Mouse (Mus musculus) neural tube, embryonic 15.5 days (tissue): ENCODE measurements around the gene Hrh3. TPM values are rescaled to one million over a fixed set of nuclear protein-coding genes. Genes with fewer than 3 reads are reported as not detected.
A peak's percentile ranks its signal among the peaks of the same experiment; 100 is the strongest.

Experiments used
- ATAC-seq: fragments of 200-750 bp; cut with Nextera tagmentation; 2 replicates; pipeline ENCODE4 v1.8.0; 2017; ENCODE audit warnings: mild to moderate bottlenecking, moderate TSS enrichment, moderate library complexity; ENCODE audit not compliant: low FRiP score
- H3K27ac ChIP-seq: fragments of 300-500 bp; sonication (generic); replicated peaks from 2 replicates; pipeline ENCODE4 v1.5.1; 2015; ENCODE audit warnings: mild to moderate bottlenecking, inconsistent platforms
- H3K27me3 ChIP-seq: fragments of 300-500 bp; sonication (generic); replicated peaks from 2 replicates; pipeline ENCODE4 v1.6.1; 2015; ENCODE audit warnings: inconsistent platforms
- H3K36me3 ChIP-seq: fragments of 300-500 bp; sonication (generic); 2 replicates; pipeline ENCODE4 v1.6.1; 2015; ENCODE audit warnings: inconsistent platforms
- H3K4me1 ChIP-seq: fragments of 300-500 bp; sonication (generic); 2 replicates; pipeline ENCODE4 v1.6.1; 2015; ENCODE audit warnings: inconsistent platforms
- H3K4me2 ChIP-seq: fragments of 300-500 bp; sonication (generic); 2 replicates; pipeline ENCODE4 v1.6.1; 2015; ENCODE audit warnings: inconsistent platforms, mild to moderate bottlenecking, moderate library complexity
- H3K4me3 ChIP-seq: fragments of 300-500 bp; sonication (generic); replicated peaks from 2 replicates; pipeline ENCODE4 v1.5.1; 2015; ENCODE audit warnings: mild to moderate bottlenecking, inconsistent platforms
- H3K9ac ChIP-seq: fragments of 300-500 bp; sonication (generic); replicated peaks from 2 replicates; pipeline ENCODE4 v1.6.1; 2015; ENCODE audit warnings: mild to moderate bottlenecking, inconsistent platforms
- H3K9me3 ChIP-seq: fragments of 300-500 bp; sonication (generic); replicated peaks from 2 replicates; pipeline ENCODE4 v1.6.1; 2016; ENCODE audit warnings: inconsistent platforms
- WGBS: fragments of 180-500 bp; shearing (Covaris S2); methylation state at CpG from one replicate; pipeline ENCODE4 v1.1.7; 2015; ENCODE audit warnings: mixed read lengths; 5-methylcytosine and 5-hydroxymethylcytosine counted together
- polyA plus RNA-seq: library from polyadenylated mRNA; unstranded; fragments of >200 nt; fragmentation: Nextera tagmentation; extraction: Ambion mirVana; gene quantifications from 2 replicates; pipeline ENCODE4 v1.2.1, GENCODE M21; 2015

Gene Hrh3
- polyA plus RNA-seq, 1 experiment from 2014 or later, result 1.9 TPM

DNA sequence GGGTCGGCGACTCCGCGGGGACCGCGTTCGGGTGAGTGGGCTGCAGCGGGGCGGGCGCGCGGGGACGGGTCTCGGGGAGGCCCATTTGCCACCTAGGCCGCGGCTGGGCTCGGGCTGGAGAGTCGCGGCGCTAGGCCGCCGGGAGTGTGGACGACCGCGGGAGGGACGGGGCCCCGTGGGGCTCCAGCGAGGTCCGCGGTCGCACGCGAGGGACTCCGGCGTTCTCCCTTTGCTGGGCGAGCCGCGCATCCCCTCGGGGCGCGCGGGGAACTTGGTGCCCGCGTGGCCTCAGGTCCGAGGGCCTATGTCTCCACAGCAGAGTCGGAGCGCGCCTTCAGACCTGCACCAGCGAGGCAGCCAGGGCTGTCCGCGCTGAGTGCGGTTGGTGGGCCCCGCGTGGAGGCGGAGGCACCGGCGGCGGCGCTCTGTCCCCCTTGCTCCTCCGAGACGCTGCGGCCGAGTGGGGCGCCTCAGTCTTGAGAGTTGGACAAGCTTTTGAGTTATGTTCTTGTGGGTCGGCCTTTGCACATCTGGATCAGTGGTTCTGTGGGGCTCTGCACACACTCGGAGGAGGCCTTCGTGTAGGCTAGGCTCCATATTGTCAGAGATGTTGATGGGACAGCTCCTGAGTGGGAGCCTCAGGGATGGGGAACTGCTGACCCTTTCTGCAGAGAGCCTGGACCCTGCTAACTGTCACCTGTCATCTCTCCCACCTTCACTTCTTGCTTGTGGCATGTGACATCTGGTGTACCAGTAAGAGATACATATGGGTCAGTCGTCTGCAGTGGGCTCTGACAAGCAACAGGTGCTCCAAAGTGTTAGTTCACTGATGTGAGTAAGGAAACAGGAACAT is 15.4 kb upstream of the Hrh3 start:
- Histone ChIP-seq H3K9ac (peak overlapping the region; percentile 76), H3K27me3 (no peaks in the 10 kb centered on the region), H3K36me3 (peaks cover 11% of the 10 kb centered on the region; the same call in 1 of the 2 replicates), H3K4me1 (peaks cover 46% of the 10 kb centered on the region), H3K4me3 (peak overlapping the region; percentile 96), H3K9me3 (no peaks in the 10 kb centered on the region), H3K27ac (peak overlapping the region; percentile 83), H3K4me2 (peak overlapping the region; percentile 95)
- WGBS, result under 1% methylated on average over 56 of the region's 68 CpGs
- peak; percentile 55 for ATAC-seq

DNA sequence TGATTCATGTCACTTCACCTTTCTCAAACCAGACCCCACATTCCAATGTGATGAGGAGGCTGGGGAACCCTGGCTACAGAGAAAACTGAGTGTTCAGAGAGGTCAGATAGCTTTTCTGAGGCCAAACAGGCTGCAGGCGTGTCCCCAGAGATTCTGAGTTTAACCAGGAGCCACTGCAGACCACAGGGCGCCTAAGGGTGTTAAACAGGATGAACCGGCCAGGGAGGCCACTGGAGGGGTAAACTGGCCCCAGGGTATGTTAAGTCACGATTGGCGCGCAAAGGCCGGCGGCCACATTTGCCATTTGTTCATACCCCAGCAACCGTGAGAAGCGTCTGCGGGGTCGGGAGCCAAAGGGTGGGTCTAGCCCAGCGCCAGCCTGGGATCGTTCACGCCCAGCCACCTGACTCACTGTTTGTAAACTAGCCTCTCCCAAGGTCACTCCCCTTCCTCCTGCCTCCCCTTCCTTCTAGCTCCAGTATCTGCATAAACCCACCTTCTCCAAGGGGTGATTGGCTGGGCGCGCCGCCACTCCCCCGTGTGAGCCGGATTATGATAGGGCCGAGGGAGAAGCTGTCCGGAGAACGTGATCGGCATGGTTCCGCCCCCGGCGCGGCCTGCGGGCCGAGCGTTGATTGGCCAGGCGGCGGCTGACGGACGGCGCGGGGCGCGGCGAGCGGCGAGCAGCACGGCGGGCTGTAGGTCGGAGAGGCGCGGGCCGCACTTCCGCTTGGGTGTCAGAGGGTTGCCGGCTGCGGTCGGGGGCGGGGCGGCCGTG is 14.6 kb upstream of the Hrh3 start, which contains the start of gene Osbpl2:
TSS of gene Osbpl2 (plus strand) at position 646 of the 778 bp plus-strand sequence.
- Histone ChIP-seq H3K27ac (peak within 1 kb of the TSS; percentile 83), H3K36me3 (peaks cover 10% of the 10 kb centered on the region; the same call in 1 of the 2 replicates), H3K9ac (peak within 1 kb of the TSS; percentile 76), H3K4me2 (peak within 1 kb of the TSS; percentile 95), H3K27me3 (no peaks in the 10 kb centered on the region), H3K4me3 (peak within 1 kb of the TSS; percentile 96), H3K9me3 (no peaks in the 10 kb centered on the region), H3K4me1 (peaks cover 54% of the 10 kb centered on the region)
- ATAC-seq, result peak; percentile 98
- WGBS, result 1% methylated on average over 53 of the region's 55 CpGs

DNA sequence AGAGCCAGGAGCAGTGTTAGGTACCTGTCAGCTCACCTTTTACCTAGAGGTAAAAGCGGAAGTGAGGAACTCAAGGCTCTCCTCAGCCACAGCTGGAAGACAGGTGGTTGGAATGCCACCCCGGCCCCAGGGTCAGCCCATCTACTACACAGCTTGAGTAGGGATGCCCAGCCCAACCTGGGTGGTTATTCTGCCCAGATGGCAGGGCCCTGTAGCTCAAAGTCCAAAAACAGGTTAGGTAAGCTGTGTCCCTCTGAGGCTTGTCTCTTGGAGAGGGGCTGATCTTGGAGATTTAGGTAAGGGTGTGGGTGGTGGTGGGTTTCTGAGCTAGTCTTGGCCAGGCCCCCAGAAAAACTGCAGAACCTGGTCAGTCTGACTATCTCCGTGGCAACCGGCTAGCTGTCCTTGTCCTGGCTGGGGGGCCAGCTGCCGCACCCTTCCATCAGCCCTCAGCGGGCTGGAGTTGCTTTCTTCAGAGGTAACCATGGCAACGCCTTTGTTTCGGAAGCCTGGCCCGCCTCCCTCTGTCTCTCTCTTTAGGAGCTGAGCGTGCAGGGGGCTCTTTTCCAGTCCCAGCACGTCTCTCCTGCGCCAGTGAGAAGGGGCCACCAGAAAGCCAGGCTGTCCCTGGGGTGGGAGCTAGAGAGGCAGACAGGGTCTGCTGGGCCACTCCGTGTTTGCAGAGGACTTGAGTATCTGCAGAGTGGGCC is 13.4 kb upstream of the Hrh3 start:
- H3K9me3 ChIP-seq, result no peaks in the 10 kb centered on the region
- H3K27ac ChIP-seq, result peak overlapping the region; percentile 83
- H3K4me2 ChIP-seq, result peak overlapping the region; percentile 95
- peaks cover 54% of the 10 kb centered on the region for H3K4me1 ChIP-seq
- H3K9ac ChIP-seq, result no peak overlapping the region
- no peaks in the 10 kb centered on the region for H3K27me3 ChIP-seq
- no peak; the same call in 1 of the 2 replicates for ATAC-seq
- no peak overlapping the region for H3K4me3 ChIP-seq
- no peaks in the 10 kb centered on the region for H3K36me3 ChIP-seq
- WGBS, result 8% methylated on average over 13 of the region's 13 CpGs

DNA sequence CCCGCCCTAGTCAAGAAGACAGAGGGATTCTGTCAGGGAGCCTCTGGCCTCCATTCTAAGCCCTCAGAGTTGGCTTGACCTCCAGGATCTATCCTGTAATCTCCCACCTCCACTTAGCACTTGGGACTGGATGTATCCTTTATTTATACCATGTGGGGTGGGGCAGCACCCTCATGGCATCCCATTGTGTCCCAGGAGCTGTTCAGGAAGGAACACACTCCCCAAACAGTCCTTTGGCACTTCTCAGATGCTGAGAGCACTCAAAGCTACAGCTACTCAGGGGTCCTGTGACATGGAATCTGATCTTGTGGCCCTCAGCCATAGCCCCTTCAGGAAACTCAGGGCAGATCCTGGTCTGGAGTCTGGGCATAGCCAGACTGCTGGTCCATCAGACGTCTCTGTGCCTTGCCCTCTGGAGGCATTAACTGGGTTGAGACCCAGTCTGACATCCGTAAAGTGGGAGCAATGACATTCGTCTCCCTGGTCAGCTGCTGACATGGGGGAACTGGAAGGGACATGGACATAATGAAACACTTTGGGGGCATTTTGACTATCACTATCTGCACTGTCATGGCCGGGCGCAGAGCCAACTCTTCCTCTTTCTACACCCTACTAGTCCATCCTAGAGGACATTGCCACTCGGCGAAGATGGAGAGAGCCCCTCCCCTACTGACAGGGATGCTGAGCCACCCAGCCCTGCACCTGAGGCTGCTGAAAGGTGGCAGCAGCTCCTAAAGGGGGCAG is 12.6 kb upstream of the Hrh3 start:
- no peak overlapping the region for H3K9ac ChIP-seq
- H3K9me3 ChIP-seq, result no peaks in the 10 kb centered on the region
- no peaks in the 10 kb centered on the region for H3K27me3 ChIP-seq
- H3K27ac ChIP-seq, result no peak overlapping the region
- H3K36me3 ChIP-seq, result no peaks in the 10 kb centered on the region
- H3K4me2 ChIP-seq, result no peak overlapping the region
- H3K4me1 ChIP-seq, result peaks cover 54% of the 10 kb centered on the region
- ATAC-seq, result no peak
- H3K4me3 ChIP-seq, result no peak overlapping the region
- WGBS, result 70% methylated on average over 8 of the region's 8 CpGs

DNA sequence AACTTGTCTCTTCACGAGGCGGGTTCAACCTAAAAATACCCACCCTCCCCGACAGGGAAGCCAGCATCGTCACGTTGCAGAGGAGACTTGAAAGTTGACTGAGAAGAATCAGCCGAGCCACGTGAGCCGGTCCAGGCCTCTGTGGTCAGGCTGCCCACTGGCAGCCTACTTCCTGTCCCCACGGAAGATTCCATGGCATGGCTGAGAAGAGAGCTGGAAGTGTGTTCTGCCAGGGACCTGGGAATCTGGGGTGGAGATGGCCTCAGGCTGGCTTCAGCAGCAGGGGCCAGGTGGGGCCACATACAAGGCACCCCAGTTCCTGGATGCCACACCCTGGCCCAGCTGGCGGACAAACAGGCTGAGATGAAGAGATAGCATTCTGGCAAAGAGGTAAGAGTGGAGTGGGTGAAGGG is 11.8 kb upstream of the Hrh3 start:
- 77% methylated on average over 10 of the region's 10 CpGs for WGBS
- H3K9me3 ChIP-seq, result no peaks in the 10 kb centered on the region
- no peak overlapping the region for H3K27ac ChIP-seq
- H3K27me3 ChIP-seq, result no peaks in the 10 kb centered on the region
- ATAC-seq, result no peak
- peaks cover 54% of the 10 kb centered on the region for H3K4me1 ChIP-seq
- no peaks in the 10 kb centered on the region for H3K36me3 ChIP-seq
- H3K9ac ChIP-seq, result no peak overlapping the region
- no peak overlapping the region for H3K4me2 ChIP-seq
- no peak overlapping the region for H3K4me3 ChIP-seq

DNA sequence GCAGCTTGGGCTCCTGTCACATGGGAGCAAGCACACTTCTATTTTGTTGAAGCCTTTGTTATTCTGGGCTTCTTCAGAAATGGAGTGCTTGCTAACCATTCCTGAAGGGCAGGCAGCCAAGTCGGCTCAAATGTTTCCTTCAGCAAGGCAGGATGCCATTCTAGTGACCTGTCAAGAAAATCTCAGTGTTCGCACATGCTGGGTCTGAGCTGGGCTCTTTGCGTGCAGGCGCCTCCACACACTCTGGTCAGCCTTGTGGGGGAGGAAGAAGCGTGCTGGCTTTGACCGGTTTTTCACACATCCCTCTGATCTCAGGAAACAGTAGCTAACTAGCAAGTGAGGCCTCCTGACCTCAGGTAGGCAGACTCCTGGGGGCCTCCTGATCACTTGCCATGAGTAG is 11.0 kb upstream of the Hrh3 start:
- 44% methylated on average over 6 of the region's 6 CpGs for WGBS
- H3K27ac ChIP-seq, result 0 out of 2 replicates have a peak overlapping the region, but pooled peaks have one; percentile 25
- no peaks in the 10 kb centered on the region for H3K36me3 ChIP-seq
- no peak for ATAC-seq
- no peak overlapping the region for H3K4me3 ChIP-seq
- peaks cover 52% of the 10 kb centered on the region for H3K4me1 ChIP-seq
- no peaks in the 10 kb centered on the region for H3K27me3 ChIP-seq
- H3K9ac ChIP-seq, result no peak overlapping the region
- no peak overlapping the region for H3K4me2 ChIP-seq
- no peaks in the 10 kb centered on the region for H3K9me3 ChIP-seq

DNA sequence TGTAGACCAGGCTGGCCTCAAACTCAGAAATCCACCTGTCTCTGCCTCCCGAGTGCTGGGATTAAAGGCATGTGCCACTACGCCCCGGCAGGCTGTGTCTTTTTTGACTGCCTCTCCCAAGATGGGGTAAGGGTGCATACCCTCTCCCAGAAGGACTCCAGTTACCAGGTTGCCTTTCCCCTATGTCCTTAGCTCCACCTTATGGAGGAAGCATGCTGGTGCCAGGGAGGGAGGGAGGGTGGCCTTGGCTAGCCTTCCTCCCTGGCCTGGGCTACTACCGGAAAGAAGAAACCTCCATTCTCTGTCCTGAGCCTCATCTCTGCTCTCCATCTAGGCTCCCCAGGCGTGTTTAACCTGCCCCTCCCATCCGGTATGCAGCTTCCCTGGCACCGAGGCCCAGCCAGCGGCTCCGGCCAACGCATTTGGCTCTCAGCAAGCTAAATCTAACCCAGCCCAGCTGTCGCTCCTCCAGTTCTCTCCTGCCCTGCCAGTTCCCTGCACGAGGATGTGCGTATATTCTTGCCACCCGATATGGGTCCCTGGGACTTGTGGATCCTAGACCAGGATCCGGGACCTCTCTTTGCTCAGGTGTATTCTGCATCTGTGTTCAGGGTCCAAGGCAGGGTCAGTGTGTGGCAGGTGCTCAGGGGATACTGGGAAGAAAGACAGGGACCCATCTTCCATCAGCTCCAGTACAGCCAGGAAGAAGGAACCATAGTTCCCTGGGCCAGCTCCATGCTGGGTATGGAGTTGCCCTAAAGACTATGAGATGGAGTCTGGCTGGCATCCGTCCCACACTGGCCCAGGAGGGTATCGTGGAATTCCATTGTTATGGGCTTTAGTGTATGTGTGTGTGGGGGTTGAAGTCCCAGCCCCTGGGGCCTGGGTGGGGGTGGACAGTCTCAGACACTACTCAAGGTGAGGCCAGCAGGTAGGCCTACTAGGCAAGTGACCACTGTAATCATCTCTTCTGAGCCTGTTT is 9.9 kb upstream of the Hrh3 start:
- 0 out of 2 replicates have a peak overlapping the region, but pooled peaks have one; percentile 7 for H3K9ac ChIP-seq
- no peaks in the 10 kb centered on the region for H3K27me3 ChIP-seq
- H3K36me3 ChIP-seq, result no peaks in the 10 kb centered on the region
- WGBS, result 56% methylated on average over 17 of the region's 17 CpGs
- H3K4me2 ChIP-seq, result no peak overlapping the region
- no peak overlapping the region for H3K4me3 ChIP-seq
- ATAC-seq, result no peak
- 0 out of 2 replicates have a peak overlapping the region, but pooled peaks have one; percentile 11 for H3K27ac ChIP-seq
- H3K4me1 ChIP-seq, result peaks cover 46% of the 10 kb centered on the region
- no peaks in the 10 kb centered on the region for H3K9me3 ChIP-seq

DNA sequence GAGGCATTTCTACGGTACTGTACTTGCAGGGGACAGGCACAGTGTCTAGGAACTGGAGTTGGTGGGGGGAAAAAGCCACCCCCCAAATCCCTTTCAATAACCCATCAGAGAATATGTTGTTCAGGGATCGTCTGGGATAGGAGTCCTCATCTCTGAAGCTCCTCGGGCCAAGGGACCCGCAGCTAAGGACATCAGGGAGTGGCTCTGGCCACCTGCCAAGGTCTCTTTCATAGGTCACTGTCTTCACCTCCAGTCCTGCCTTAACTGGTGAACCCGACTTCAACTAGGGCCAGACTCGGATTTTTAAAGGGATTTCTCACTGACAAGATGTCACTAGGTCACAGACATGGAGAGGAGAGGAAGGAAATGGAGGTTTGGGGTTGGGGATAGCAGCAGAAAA is 4.0 kb upstream of the Hrh3 start:
- Histone ChIP-seq H3K36me3 (no peaks in the 10 kb centered on the region), H3K4me2 (no peak overlapping the region), H3K4me3 (no peak overlapping the region), H3K4me1 (peaks cover 18% of the 10 kb centered on the region), H3K9me3 (no peaks in the 10 kb centered on the region), H3K27ac (no peak overlapping the region), H3K9ac (no peak overlapping the region), H3K27me3 (peaks cover 24% of the 10 kb centered on the region)
- no peak for ATAC-seq
- WGBS, result 66% methylated on average over 6 of the region's 6 CpGs

DNA sequence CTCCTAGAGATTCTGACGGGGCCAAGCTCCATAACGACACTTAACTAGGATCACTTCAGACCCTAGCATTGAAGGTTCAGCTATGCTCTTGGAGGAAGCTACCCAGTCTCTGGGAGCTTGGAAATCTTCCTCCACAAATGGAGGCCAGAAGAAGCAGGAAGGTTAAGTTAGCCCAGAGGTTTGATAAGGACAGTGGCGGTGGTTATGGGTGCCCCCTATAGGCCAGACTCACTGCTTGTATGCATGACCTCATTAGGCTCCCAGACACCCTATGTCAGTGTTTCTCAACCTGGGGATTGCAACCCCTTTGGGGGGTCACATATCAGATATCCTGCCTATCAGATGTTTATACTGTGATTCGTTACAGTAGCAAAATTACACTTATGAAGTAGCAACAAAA is 2.8 kb upstream of the Hrh3 start:
- no peak for ATAC-seq
- no peak overlapping the region for H3K27ac ChIP-seq
- H3K9ac ChIP-seq, result no peak overlapping the region
- H3K36me3 ChIP-seq, result no peaks in the 10 kb centered on the region
- 68% methylated on average over 4 of the region's 4 CpGs for WGBS
- peaks cover 34% of the 10 kb centered on the region for H3K27me3 ChIP-seq
- peaks cover 26% of the 10 kb centered on the region for H3K4me1 ChIP-seq
- no peak overlapping the region for H3K4me3 ChIP-seq
- H3K4me2 ChIP-seq, result no peak overlapping the region
- H3K9me3 ChIP-seq, result no peaks in the 10 kb centered on the region
